ENCODE assay signal across 19 mouse cellular contexts in genomic region chr16:29786540-29786939, GRCm38 (mm10).
"Had no signal": no experiment of that assay in that cellular context is flagged by ENCODE, and none has a peak within 500 bp of the region (broad histone marks: within the 10 kb centered on the region; RNA-seq: fewer than 3 reads in every experiment).

No protein-coding gene starts in this region.

- H3K27me3 ChIP-seq: liver, embryonic 15.5 days had no signal

- H3K9ac ChIP-seq: limb, embryonic 13.5 days; liver, embryonic 12.5 days; liver, embryonic 15.5 days; midbrain, embryonic 12.5 days had no signal

- ATAC-seq: intestine, postnatal 0 days; liver, embryonic 12.5 days; midbrain, embryonic 16.5 days had no signal

- H3K27ac ChIP-seq: layer of hippocampus, adult 2 months; limb, embryonic 10.5 days; limb, embryonic 13.5 days; liver, embryonic 12.5 days; liver, embryonic 15.5 days; midbrain, embryonic 12.5 days had no signal

- H3K9me3 ChIP-seq: limb, embryonic 10.5 days; liver, embryonic 15.5 days had no signal

- H3K4me3 ChIP-seq: layer of hippocampus, adult 2 months; limb, embryonic 10.5 days; limb, embryonic 13.5 days; liver, embryonic 12.5 days; liver, embryonic 15.5 days; midbrain, embryonic 12.5 days had no signal

- H3K4me1 ChIP-seq: midbrain, embryonic 12.5 days had no signal

- H3K36me3 ChIP-seq: limb, embryonic 10.5 days; limb, embryonic 13.5 days; liver, embryonic 12.5 days; liver, embryonic 15.5 days; midbrain, embryonic 12.5 days had no signal

- DNase-seq: kidney, adult 8-10 months; kidney, postnatal 10 days; layer of hippocampus, adult 9-11 months; liver; lung, adult 2 months; lung, postnatal 10 days; lung, postnatal 4 days; right cerebral cortex, postnatal 14 days; right cerebral cortex, postnatal 4 days; thymus, adult 18-20 months; thymus, postnatal 36 days had no signal

- H3K4me2 ChIP-seq: limb, embryonic 13.5 days; liver, embryonic 12.5 days; liver, embryonic 15.5 days; midbrain, embryonic 12.5 days had no signal
